Mouse (Mus musculus): Measurements from ENCODE around the gene Pdhb. TPM values are rescaled to one million over a fixed set of nuclear protein-coding genes. Genes with fewer than 3 reads are reported as not detected.

Pdhb gene
- total and polyA plus RNA-seq, 3 experiments, result 109 to 140 TPM; not detected in 1

GRCm38 (mm10) chr14:8135130-8135529 lies 37.7 kb downstream of the Pdhb start:
- no peak overlapping the region for H3K27ac ChIP-seq (ENCODE audit: control insufficient read depth, low read depth, low read length)

GRCm38 (mm10) chr14:8134234-8134633 lies 38.6 kb downstream of the Pdhb start:
- H3K27ac ChIP-seq (ENCODE audit: control insufficient read depth, low read depth, low read length), result no peak overlapping the region
- H3K9me3 ChIP-seq (replicated peaks; ENCODE audit: insufficient read depth, low read length), result no peaks in the 10 kb centered on the region
- no peak for DNase-seq (ENCODE audit: low read depth, low spot score)
- no peak overlapping the region for H3K4me3 ChIP-seq (ENCODE audit: control insufficient read depth in 1 of 2, insufficient read depth in 1 of 2, low read depth in 2 of 2, low read length in 2 of 2)
- H3K36me3 ChIP-seq (ENCODE audit: control insufficient read depth in 1 of 2, insufficient read depth in 2 of 2, low read length in 2 of 2), result peaks cover 0 to 8% of the 10 kb centered on the region in 2 experiments
- peaks cover 0 to 3% of the 10 kb centered on the region in 2 experiments; a peak in 1 of 4 replicates for H3K4me1 ChIP-seq (ENCODE audit: control insufficient read depth in 1 of 2, insufficient read depth in 2 of 2, low read length in 2 of 2)
- TF ChIP-seq HCFC1 (IDR thresholded peaks at IDR 0.05; ENCODE audit: low read depth, low read length) (no peak), E2F4 (IDR thresholded peaks at IDR 0.05; ENCODE audit: borderline replicate concordance, low read depth, low read length) (no peak), MYC (IDR thresholded peaks at IDR 0.05; ENCODE audit: low read depth, low read length) (no peak), GABPA (IDR thresholded peaks at IDR 0.05; ENCODE audit: low read depth, low read length) (no peak), POLR2AphosphoS2 (IDR thresholded peaks at IDR 0.05; ENCODE audit: low read length) (no peak)
- no peaks in the 10 kb centered on the region for H3K27me3 ChIP-seq (ENCODE audit: control insufficient read depth in 1 of 2, insufficient read depth in 2 of 2, low read length in 2 of 2)
- H3K79me2 ChIP-seq (ENCODE audit: control insufficient read depth, insufficient read depth, low read length, poor library complexity), result no peaks in the 10 kb centered on the region
- no peak overlapping the region for H3K9ac ChIP-seq (ENCODE audit: control insufficient read depth, low read depth, low read length, poor library complexity, severe bottlenecking)

More at GRCm38 (mm10) chr14:8135130-8135529, 37.7 kb downstream of the Pdhb start:
- no peak overlapping the region for H3K9ac ChIP-seq (ENCODE audit: control insufficient read depth, low read depth, low read length, poor library complexity, severe bottlenecking)
- peaks cover 0 to 8% of the 10 kb centered on the region in 2 experiments for H3K36me3 ChIP-seq (ENCODE audit: control insufficient read depth in 1 of 2, insufficient read depth in 2 of 2, low read length in 2 of 2)
- H3K9me3 ChIP-seq (replicated peaks; ENCODE audit: insufficient read depth, low read length), result no peaks in the 10 kb centered on the region
- DNase-seq (ENCODE audit: low read depth, low spot score), result no peak
- no peak overlapping the region for H3K4me3 ChIP-seq (ENCODE audit: control insufficient read depth in 1 of 2, insufficient read depth in 1 of 2, low read depth in 2 of 2, low read length in 2 of 2)
- TF ChIP-seq CHD2 (IDR thresholded peaks at IDR 0.05; ENCODE audit: low read length) (no peak), MXI1 (IDR thresholded peaks at IDR 0.05; ENCODE audit: low read depth, low read length) (no peak), POLR2AphosphoS2 (IDR thresholded peaks at IDR 0.05; ENCODE audit: low read length) (no peak), TBP (IDR thresholded peaks at IDR 0.05; ENCODE audit: low read depth, low read length) (no peak), POLR2AphosphoS5 (IDR thresholded peaks at IDR 0.05; ENCODE audit: borderline replicate concordance, low read depth, low read length) (no peak)
- H3K4me1 ChIP-seq (ENCODE audit: control insufficient read depth in 1 of 2, insufficient read depth in 2 of 2, low read length in 2 of 2), result peaks cover 0 to 3% of the 10 kb centered on the region in 2 experiments; a peak in 1 of 4 replicates
- no peaks in the 10 kb centered on the region for H3K79me2 ChIP-seq (ENCODE audit: control insufficient read depth, insufficient read depth, low read length, poor library complexity)
- no peaks in the 10 kb centered on the region for H3K27me3 ChIP-seq (ENCODE audit: control insufficient read depth in 1 of 2, insufficient read depth in 2 of 2, low read length in 2 of 2)

- no peak for DNase-seq (ENCODE audit: low read depth, low spot score)
- H3K9me3 ChIP-seq (replicated peaks; ENCODE audit: insufficient read depth, low read length), result no peaks in the 10 kb centered on the region
- no peaks in the 10 kb centered on the region for H3K4me1 ChIP-seq (ENCODE audit: control insufficient read depth in 1 of 2, insufficient read depth in 2 of 2, low read length in 2 of 2)
- H3K4me3 ChIP-seq (ENCODE audit: control insufficient read depth in 1 of 2, insufficient read depth in 1 of 2, low read depth in 2 of 2, low read length in 2 of 2), result no peak overlapping the region
- no peaks in the 10 kb centered on the region for H3K27me3 ChIP-seq (ENCODE audit: control insufficient read depth in 1 of 2, insufficient read depth in 2 of 2, low read length in 2 of 2)
- peaks cover 0 to 3% of the 10 kb centered on the region in 2 experiments; a peak in 2 of 4 replicates for H3K36me3 ChIP-seq (ENCODE audit: control insufficient read depth in 1 of 2, insufficient read depth in 2 of 2, low read length in 2 of 2)
- no peak overlapping the region for H3K27ac ChIP-seq (ENCODE audit: control insufficient read depth, low read depth, low read length)
- H3K9ac ChIP-seq (ENCODE audit: control insufficient read depth, low read depth, low read length, poor library complexity, severe bottlenecking), result no peak overlapping the region
- H3K79me2 ChIP-seq (ENCODE audit: control insufficient read depth, insufficient read depth, low read length, poor library complexity), result no peaks in the 10 kb centered on the region
- TF ChIP-seq SIN3A (IDR thresholded peaks at IDR 0.05; ENCODE audit: low read length), result no peak
- TF ChIP-seq MAZ (IDR thresholded peaks at IDR 0.05; ENCODE audit: low read depth, low read length), result no peak
- TF ChIP-seq RAD21 (IDR thresholded peaks at IDR 0.05; ENCODE audit: low read depth, low read length), result no peak
- TF ChIP-seq USF2 (IDR thresholded peaks at IDR 0.05; ENCODE audit: borderline replicate concordance in 1 of 2, insufficient read depth in 1 of 2, low read depth in 1 of 2, low read length in 2 of 2), result no peak
- TF ChIP-seq KAT2A (conservative IDR thresholded peaks at IDR 0.05; ENCODE audit: low read depth, low read length), result no peak
- TF ChIP-seq E2F4 (IDR thresholded peaks at IDR 0.05; ENCODE audit: borderline replicate concordance, low read depth, low read length), result no peak
- TF ChIP-seq GABPA (IDR thresholded peaks at IDR 0.05; ENCODE audit: low read depth, low read length), result no peak
- no peak for TF ChIP-seq POLR2AphosphoS5 (IDR thresholded peaks at IDR 0.05; ENCODE audit: borderline replicate concordance, low read depth, low read length)
- TF ChIP-seq RCOR1 (IDR thresholded peaks at IDR 0.05; ENCODE audit: low read depth, low read length), result no peak
- TF ChIP-seq CHD1 (IDR thresholded peaks at IDR 0.05; ENCODE audit: low read depth, low read length), result no peak
- TF ChIP-seq ZKSCAN1 (IDR thresholded peaks at IDR 0.05; ENCODE audit: low read depth, low read length), result no peak
Observed at GRCm38 (mm10) chr14:8132789-8133188, 40.0 kb downstream of the Pdhb start.

All from MEL (cell line).